8 mouse cellular contexts compared by ENCODE assay signal in the genomic region with DNA sequence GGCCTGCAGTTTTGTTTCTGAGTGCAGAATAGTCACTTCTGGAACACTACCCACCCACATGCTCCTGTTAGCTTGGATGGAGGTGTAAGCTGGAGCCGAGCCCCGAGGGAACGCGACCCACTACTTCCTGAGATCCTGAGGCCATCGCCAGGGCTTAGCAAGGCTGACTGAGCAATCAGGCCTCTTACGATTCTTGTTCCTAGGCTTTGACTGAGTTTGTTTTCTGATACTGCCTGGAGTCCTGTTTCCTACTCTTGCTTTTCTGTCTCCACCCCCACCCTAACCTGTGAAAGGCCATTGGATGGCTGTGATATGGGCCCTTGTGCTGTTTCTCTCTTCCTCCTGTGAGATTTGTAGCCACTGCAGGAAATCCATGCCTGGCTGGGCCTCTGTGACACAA. TPM values are rescaled to one million over a fixed set of nuclear protein-coding genes. Genes with fewer than 3 reads are reported as not detected.
DNase-seq lines count a peak whose midpoint lies in the region; ATAC-seq and TF ChIP-seq lines count a peak whose summit lies in the region.
"Had no signal": no experiment of that assay in that cellular context is flagged by ENCODE, and none has a peak within 500 bp of the region (broad histone marks: within the 10 kb centered on the region; RNA-seq: fewer than 3 reads in every experiment).

No protein-coding gene starts in this region.

- no peaks in the 10 kb centered on the region for H3K9me3 ChIP-seq in MEL (replicated peaks; ENCODE audit: insufficient read depth, low read length)
- no peaks in the 10 kb centered on the region for H3K9me3 ChIP-seq in embryonic facial prominence, embryonic 13.5 days
- no peaks in the 10 kb centered on the region for H3K9me3 ChIP-seq in midbrain, embryonic 13.5 days

- H3K4me3 ChIP-seq in layer of hippocampus, adult 2 months, result no peak overlapping the region; the same call in 1 of the 2 replicates
- H3K4me3 ChIP-seq in MEL (ENCODE audit: control insufficient read depth in 1 of 2, insufficient read depth in 1 of 2, low read depth in 2 of 2, low read length in 2 of 2), result no peak overlapping the region
- no peak overlapping the region for H3K4me3 ChIP-seq in embryonic facial prominence, embryonic 13.5 days
- H3K4me3 ChIP-seq in midbrain, embryonic 13.5 days (replicated peaks), result 0 out of 2 replicates have a peak overlapping the region, but pooled peaks have one; percentile 2

- H3K4me2 ChIP-seq in embryonic facial prominence, embryonic 13.5 days, result peak overlapping the region; percentile 11; the same call in 1 of the 2 replicates
- H3K4me2 ChIP-seq in midbrain, embryonic 13.5 days (replicated peaks), result peak overlapping the region; percentile 19

- peaks cover 0 to 41% of the 10 kb centered on the region in 2 experiments; a peak in 2 of 4 replicates for H3K36me3 ChIP-seq in MEL (ENCODE audit: control insufficient read depth in 1 of 2, insufficient read depth in 2 of 2, low read length in 2 of 2)
- H3K36me3 ChIP-seq in embryonic facial prominence, embryonic 13.5 days, result no peaks in the 10 kb centered on the region
- H3K36me3 ChIP-seq in midbrain, embryonic 13.5 days, result no peaks in the 10 kb centered on the region

- peaks cover 26% of the 10 kb centered on the region in 2 experiments for H3K4me1 ChIP-seq in MEL (ENCODE audit: control insufficient read depth in 1 of 2, insufficient read depth in 2 of 2, low read length in 2 of 2)
- H3K4me1 ChIP-seq in embryonic facial prominence, embryonic 13.5 days, result peaks cover 56% of the 10 kb centered on the region
- H3K4me1 ChIP-seq in midbrain, embryonic 13.5 days (replicated peaks), result peaks cover 71% of the 10 kb centered on the region

- no peaks in the 10 kb centered on the region for H3K27me3 ChIP-seq in MEL (ENCODE audit: control insufficient read depth in 1 of 2, insufficient read depth in 2 of 2, low read length in 2 of 2)
- H3K27me3 ChIP-seq in embryonic facial prominence, embryonic 13.5 days, result no peaks in the 10 kb centered on the region
- no peaks in the 10 kb centered on the region for H3K27me3 ChIP-seq in midbrain, embryonic 13.5 days

- H3K27ac ChIP-seq in layer of hippocampus, adult 2 months, result peak overlapping the region; percentile 36; the same call in 1 of the 2 replicates
- no peak overlapping the region for H3K27ac ChIP-seq in MEL (ENCODE audit: control insufficient read depth, low read depth, low read length)
- no peak overlapping the region for H3K27ac ChIP-seq in embryonic facial prominence, embryonic 13.5 days
- no peak overlapping the region for H3K27ac ChIP-seq in midbrain, embryonic 13.5 days

- 16% methylated on average over 6 of the region's 6 CpGs for WGBS in embryonic facial prominence, embryonic 13.5 days
- 29% methylated on average over 6 of the region's 6 CpGs for WGBS in midbrain, embryonic 13.5 days

- no peak for TF ChIP-seq CTCF in layer of hippocampus, adult 2 months (conservative IDR thresholded peaks at IDR 0.05)
- no peak for TF ChIP-seq CTCF in MEL (IDR thresholded peaks at IDR 0.05 in 2 of 3, conservative IDR thresholded peaks at IDR 0.05 in 1 of 3; ENCODE audit: control insufficient read depth in 1 of 3, insufficient read depth in 1 of 3, low read depth in 2 of 3, low read length in 3 of 3, poor library complexity in 1 of 3, severe bottlenecking in 1 of 3)

- H3K9ac ChIP-seq in MEL (ENCODE audit: control insufficient read depth, low read depth, low read length, poor library complexity, severe bottlenecking), result no peak overlapping the region
- H3K9ac ChIP-seq in embryonic facial prominence, embryonic 13.5 days, result no peak overlapping the region
- H3K9ac ChIP-seq in midbrain, embryonic 13.5 days (replicated peaks), result no peak overlapping the region; the same call in 1 of the 2 replicates

- intact Hi-C loops in gastrocnemius, postnatal 14 days (cut with DNase I; ENCODE audit: low total_unique reads), result loop anchor here (10.0 kb wide), 1 partner anchor 199 kb away; no protein-coding TSS in a partner anchor

- DNase-seq in layer of hippocampus, adult 2 months (ENCODE audit: low spot score in 2 of 2), result no peak
- DNase-seq in layer of hippocampus, adult 11-12 months (ENCODE audit: low spot score), result no peak
- peak; percentile 79 for DNase-seq in MEL (ENCODE audit: low read depth, low spot score)
- DNase-seq in right cerebral cortex, postnatal 4 days, result no peak
- DNase-seq in gastrocnemius, postnatal 14 days, result no peak
- DNase-seq: heart, postnatal 10 days had no signal

- peaks cover 80% of the 10 kb centered on the region for H3K79me2 ChIP-seq in MEL (ENCODE audit: control insufficient read depth, insufficient read depth, low read length, poor library complexity)

- TF ChIP-seq RAD21 in MEL (IDR thresholded peaks at IDR 0.05; ENCODE audit: low read depth, low read length), result no peak

- no peak for ATAC-seq in embryonic facial prominence, embryonic 13.5 days (ENCODE audit: insufficient number of reproducible peaks, insufficient read depth, low FRiP score, low TSS enrichment, low read depth)
- no peak for ATAC-seq in midbrain, embryonic 13.5 days

- no peak for TF ChIP-seq POLR2A in MEL (IDR thresholded peaks at IDR 0.05; ENCODE audit: control insufficient read depth in 1 of 2, insufficient read depth in 1 of 2, low read depth in 1 of 2, low read length in 2 of 2, poor library complexity in 1 of 2)

- 0 out of 4 replicates have a peak, but pooled peaks have one; percentile 6 to 9 for TF ChIP-seq EP300 in MEL (IDR thresholded peaks at IDR 0.05; ENCODE audit: low read depth in 1 of 2, low read length in 2 of 2)

TF ChIP-seq in MEL, 35 proteins besides CTCF, POLR2A, EP300 and RAD21:
- no peak for TF ChIP-seq ETS1 (IDR thresholded peaks at IDR 0.05; ENCODE audit: low read depth, low read length)
- TF ChIP-seq ZKSCAN1 (IDR thresholded peaks at IDR 0.05; ENCODE audit: low read depth, low read length), result 0 out of 2 replicates have a peak, but pooled peaks have one; percentile 60
- TF ChIP-seq NELFE (IDR thresholded peaks at IDR 0.05; ENCODE audit: low read depth, low read length), result no peak
- no peak for TF ChIP-seq ZNF384 (IDR thresholded peaks at IDR 0.05; ENCODE audit: low read depth, low read length)
- TF ChIP-seq POLR2AphosphoS2 (IDR thresholded peaks at IDR 0.05; ENCODE audit: low read length), result no peak
- no peak for TF ChIP-seq HCFC1 (IDR thresholded peaks at IDR 0.05; ENCODE audit: low read depth, low read length)
- no peak for TF ChIP-seq USF1 (IDR thresholded peaks at IDR 0.05; ENCODE audit: low read depth, low read length)
- no peak for TF ChIP-seq MAX (IDR thresholded peaks at IDR 0.05; ENCODE audit: low read length)
- no peak for TF ChIP-seq USF2 (IDR thresholded peaks at IDR 0.05; ENCODE audit: borderline replicate concordance in 1 of 2, insufficient read depth in 1 of 2, low read depth in 1 of 2, low read length in 2 of 2)
- no peak for TF ChIP-seq MYC (IDR thresholded peaks at IDR 0.05; ENCODE audit: low read depth, low read length)
- peak; percentile 60; the same call in 1 of the 2 replicates for TF ChIP-seq TBP (IDR thresholded peaks at IDR 0.05; ENCODE audit: low read depth, low read length)
- TF ChIP-seq SMC3 (IDR thresholded peaks at IDR 0.05; ENCODE audit: low read depth, low read length), result no peak
- no peak for TF ChIP-seq ZMIZ1 (IDR thresholded peaks at IDR 0.05; ENCODE audit: low read depth, low read length)
- TF ChIP-seq POLR2AphosphoS5 (IDR thresholded peaks at IDR 0.05; ENCODE audit: borderline replicate concordance, low read depth, low read length), result no peak
- no peak for TF ChIP-seq GATA1 (IDR thresholded peaks at IDR 0.05; ENCODE audit: low read depth, low read length)
- TF ChIP-seq RCOR1 (IDR thresholded peaks at IDR 0.05; ENCODE audit: low read depth, low read length), result no peak
- no peak for TF ChIP-seq CHD2 (IDR thresholded peaks at IDR 0.05; ENCODE audit: low read length)
- TF ChIP-seq BHLHE40 (IDR thresholded peaks at IDR 0.05; ENCODE audit: borderline replicate concordance, low read depth, low read length), result no peak
- TF ChIP-seq ELF1 (IDR thresholded peaks at IDR 0.05; ENCODE audit: low read depth, low read length), result no peak
- no peak for TF ChIP-seq KAT2A (conservative IDR thresholded peaks at IDR 0.05; ENCODE audit: low read depth, low read length)
- TF ChIP-seq SIN3A (IDR thresholded peaks at IDR 0.05; ENCODE audit: low read length), result peak; percentile 39; the same call in 1 of the 2 replicates
TF ChIP-seq in MEL: peak in this region for 3.

RNA-seq across cellular contexts. Expression of a gene that starts 3.1 kb away (rescaled TPM):
- total RNA-seq in layer of hippocampus, adult 2 months (2021), result 100 to 1,000 TPM; 121 to 128 TPM
- total RNA-seq in MEL (2012; rRNA removed), result 13.4 and 13.8 TPM in 2 replicates
- 10 to 100 TPM in 1 of 2 experiments, not detected in 1; 16.1 TPM for polyA plus RNA-seq in MEL (2012; ENCODE audit: insufficient read depth in 1 of 2, insufficient read length in 2 of 2, low read depth in 1 of 2, low replicate concordance in 2 of 2, missing spikeins in 1 of 2)
- 16.6 and 19.4 TPM in 2 replicates for polyA plus RNA-seq in embryonic facial prominence, embryonic 13.5 days (2015; fragmentation: Nextera tagmentation; extraction: Ambion mirVana)
- 16.8 and 16.9 TPM in 2 replicates for polyA plus RNA-seq in midbrain, embryonic 13.5 days (2015; fragmentation: Nextera tagmentation; extraction: Ambion mirVana)
- total RNA-seq in gastrocnemius, postnatal 14 days (2021), result 10 to 100 TPM; 22.0 to 24.1 TPM
